Mouse (Mus musculus) lung, postnatal 0 days (tissue): ENCODE data around the gene 1700123K08Rik.

ENCODE experiments used
- CTCF ChIP-seq: IDR thresholded peaks from 2 replicates; pipeline ENCODE4 v1.5.1; 2016; ENCODE audit warnings: antibody characterized with exemption, mild to moderate bottlenecking
- EP300 ChIP-seq: IDR thresholded peaks from 2 replicates; pipeline ENCODE4 v1.6.1; 2016; ENCODE audit warnings: antibody characterized with exemption, mild to moderate bottlenecking, control low read depth

GRCm38 (mm10) chr5:138532491-138532890 lies 32.0 kb downstream of the 1700123K08Rik start:
- TF ChIP-seq EP300 (no peak), CTCF (no peak)
